In genomic region chr6:95069753-95070152, GRCm38 (mm10) we compare ENCODE assay signal across 19 mouse cellular contexts.
"Had no signal": no experiment of that assay in that cellular context is flagged by ENCODE, and none has a peak within 500 bp of the region (broad histone marks: within the 10 kb centered on the region; RNA-seq: fewer than 3 reads in every experiment).

No protein-coding gene starts in this region.

- ATAC-seq: intestine, postnatal 0 days; midbrain, embryonic 15.5 days had no signal

- DNase-seq: kidney, adult 2 months; kidney, postnatal 25 days; layer of hippocampus, adult 9-11 months; liver, embryonic 13.5 days; lung, adult 2 months; lung, postnatal 14 days; lung, postnatal 4 days; right cerebral cortex, postnatal 4 days; thymus, adult 2 months; thymus, postnatal 14 days; thymus, postnatal 4 days had no signal

- H3K27ac ChIP-seq: kidney, postnatal 0 days; layer of hippocampus, adult 2 months; liver, embryonic 13.5 days; midbrain, embryonic 12.5 days; midbrain, embryonic 15.5 days; neural tube, embryonic 12.5 days; neural tube, embryonic 15.5 days; stomach, postnatal 0 days had no signal

- H3K4me3 ChIP-seq: layer of hippocampus, adult 2 months; liver, embryonic 13.5 days; midbrain, embryonic 12.5 days; midbrain, embryonic 15.5 days; neural tube, embryonic 12.5 days; neural tube, embryonic 15.5 days had no signal
